Mouse (Mus musculus) liver, postnatal 0 days (tissue): Measurements from ENCODE around the gene Ldhal6b.

Experiments
- CTCF ChIP-seq: sonication (generic); IDR thresholded peaks from 2 replicates; pipeline ENCODE4 v1.5.1; 2016; ENCODE audit warnings: antibody characterized with exemption, low read depth
- EP300 ChIP-seq: IDR thresholded peaks from 2 replicates; pipeline ENCODE4 v1.6.1; 2016; ENCODE audit warnings: antibody characterized with exemption, low read depth, mild to moderate bottlenecking

GRCm38 (mm10) chr17:5395454-5396205, 22.9 kb downstream of the Ldhal6b start:
- TF ChIP-seq CTCF (no peak), EP300 (no peak)
